Mouse (Mus musculus): ENCODE measurements at regions not wholly inside any gene's neighbourhood (a gene's known extent, or its start where the extent isn't known, plus 50 kb on each side); places are given as distances from the start of the nearest gene placed in this dataset.

- POLR2A ChIA-PET: no interaction called here
- CTCF ChIA-PET: no interaction called here
Observed at GRCm38 (mm10) chr15:86718376-86718775, 504.1 kb downstream of the Tbc1d22a start.

- CTCF ChIA-PET: no interaction called here
- POLR2A ChIA-PET: no interaction called here
Observed at GRCm38 (mm10) chr15:86719088-86719487, 504.8 kb downstream of the Tbc1d22a start.

GRCm38 (mm10) chr15:86721131-86721530, 506.9 kb downstream of the Tbc1d22a start:
- ChIA-PET POLR2A (interaction anchor here in 1 of 4 experiments (0.5 kb wide), 1 partner anchor 565 kb away, joined by 4 read pairs; no protein-coding TSS in a partner anchor), CTCF (no interaction called here)

GRCm38 (mm10) chr15:86737945-86738344, 523.7 kb downstream of the Tbc1d22a start:
- POLR2A ChIA-PET: no interaction called here
- CTCF ChIA-PET: no interaction called here

GRCm38 (mm10) chr15:86738356-86738755, 524.1 kb downstream of the Tbc1d22a start:
- CTCF ChIA-PET: no interaction called here
- POLR2A ChIA-PET: no interaction called here

- ChIA-PET CTCF (no interaction called here), POLR2A (no interaction called here)
Observed at GRCm38 (mm10) chr15:86738776-86739175, 524.5 kb downstream of the Tbc1d22a start.

- CTCF ChIA-PET: no interaction called here
- POLR2A ChIA-PET: interaction anchor here in 1 of 4 experiments (0.5 kb wide), 1 partner anchor 198 kb away, joined by 4 read pairs; no protein-coding TSS in a partner anchor
Observed at GRCm38 (mm10) chr15:86751436-86752136, 537.3 kb downstream of the Tbc1d22a start.

- POLR2A ChIA-PET: no interaction called here
Observed at GRCm38 (mm10) chr15:86763581-86764375, 549.5 kb downstream of the Tbc1d22a start.

GRCm38 (mm10) chr15:86767623-86768022, 553.4 kb downstream of the Tbc1d22a start:
- POLR2A ChIA-PET: no interaction called here

More at GRCm38 (mm10) chr15:86763581-86764375, 549.5 kb downstream of the Tbc1d22a start:
- CTCF ChIA-PET: no interaction called here

GRCm38 (mm10) chr15:86773041-86773440, 558.8 kb downstream of the Tbc1d22a start:
- POLR2A ChIA-PET: no interaction called here

More at GRCm38 (mm10) chr15:86767623-86768022, 553.4 kb downstream of the Tbc1d22a start:
- CTCF ChIA-PET: no interaction called here

GRCm38 (mm10) chr15:86777998-86778397, 563.7 kb downstream of the Tbc1d22a start:
- ChIA-PET CTCF (no interaction called here), POLR2A (no interaction called here)

More at GRCm38 (mm10) chr15:86773041-86773440, 558.8 kb downstream of the Tbc1d22a start:
- CTCF ChIA-PET: no interaction called here

GRCm38 (mm10) chr15:86781160-86781559, 566.9 kb downstream of the Tbc1d22a start:
- CTCF ChIA-PET: no interaction called here
- POLR2A ChIA-PET: interaction anchor here in 1 of 4 experiments (0.7 kb wide), 1 partner anchor 755 kb away, joined by 3 read pairs; no protein-coding TSS in a partner anchor

GRCm38 (mm10) chr15:86794716-86795115, 580.5 kb downstream of the Tbc1d22a start:
- POLR2A ChIA-PET: no interaction called here
- CTCF ChIA-PET: no interaction called here

GRCm38 (mm10) chr15:86798474-86799178, 584.4 kb downstream of the Tbc1d22a start:
- CTCF ChIA-PET: no interaction called here

GRCm38 (mm10) chr15:86807296-86808080, 593.2 kb downstream of the Tbc1d22a start:
- ChIA-PET CTCF (no interaction called here), POLR2A (no interaction called here)

More at GRCm38 (mm10) chr15:86798474-86799178, 584.4 kb downstream of the Tbc1d22a start:
- POLR2A ChIA-PET: no interaction called here

GRCm38 (mm10) chr15:86811821-86812220, 597.6 kb downstream of the Tbc1d22a start:
- CTCF ChIA-PET: interaction anchor here in 1 of 4 experiments (0.7 kb wide), 1 partner anchor 49 kb away, joined by 3 read pairs; no protein-coding TSS in a partner anchor
- POLR2A ChIA-PET: interaction anchor here in 1 of 4 experiments (0.8 kb wide), 1 partner anchor 31 kb away, joined by 4 read pairs; no protein-coding TSS in a partner anchor

- POLR2A ChIA-PET: no interaction called here
- CTCF ChIA-PET: no interaction called here
Observed at GRCm38 (mm10) chr15:86814808-86815421, 600.7 kb downstream of the Tbc1d22a start.

GRCm38 (mm10) chr15:86835996-86836395, 621.7 kb downstream of the Tbc1d22a start:
- ChIA-PET CTCF (no interaction called here), POLR2A (no interaction called here)
